Mouse (Mus musculus): ENCODE measurements around the gene Exoc6b.
"Not testable (repeated sequence)": the region's sequence is repeated elsewhere in the genome, so short reads cannot be mapped to it uniquely, and the experiment has no call there.

- TF ChIP-seq POLR2A (IDR thresholded peaks at IDR 0.05; ENCODE audit: borderline replicate concordance, insufficient read depth, low read length), result not testable (repeated sequence)
- peak; percentile 76 for TF ChIP-seq CTCF (IDR thresholded peaks at IDR 0.05; ENCODE audit: borderline replicate concordance, insufficient read depth, low read depth, low read length)
Observed at GRCm38 (mm10) chr6:85117545-85118511, 48.5 kb upstream of the Exoc6b start.
